Mouse (Mus musculus) stomach, embryonic 14.5 days (tissue): ENCODE measurements at regions not wholly inside any gene's neighbourhood (a gene's known extent, or its start where the extent isn't known, plus 50 kb on each side); places are given as distances from the start of the nearest gene placed in this dataset.

Source experiments
- ATAC-seq: fragments of 200-750 bp; cut with Nextera tagmentation; 2 replicates; pipeline ENCODE4 v1.8.0; 2017; ENCODE audit warnings: low read depth, moderate TSS enrichment; ENCODE audit not compliant: insufficient number of reproducible peaks, insufficient read depth, low FRiP score
- H3K27ac ChIP-seq: fragments of 300-500 bp; sonication (generic); 2 replicates; pipeline ENCODE4 v1.5.1; 2014; ENCODE audit warnings: mild to moderate bottlenecking, low read length, moderate library complexity, mixed read lengths
- H3K27me3 ChIP-seq: fragments of 300-500 bp; sonication (generic); 2 replicates; pipeline ENCODE4 v1.6.1; 2014; ENCODE audit warnings: low read length, control low read depth, mixed read lengths; ENCODE audit not compliant: control insufficient read depth, insufficient read depth
- H3K36me3 ChIP-seq: fragments of 300-500 bp; sonication (generic); 2 replicates; pipeline ENCODE4 v1.6.1; 2014; ENCODE audit warnings: mild to moderate bottlenecking, control low read depth, low read length, moderate library complexity, mixed read lengths; ENCODE audit not compliant: control insufficient read depth, insufficient read depth
- H3K4me1 ChIP-seq: fragments of 300-500 bp; sonication (generic); 2 replicates; pipeline ENCODE4 v1.6.1; 2014; ENCODE audit warnings: low read length, control low read depth, mixed read lengths; ENCODE audit not compliant: control insufficient read depth, insufficient read depth
- H3K4me2 ChIP-seq: fragments of 300-500 bp; sonication (generic); replicated peaks from 2 replicates; pipeline ENCODE4 v1.6.1; 2014; ENCODE audit warnings: low read depth, low read length, control low read depth
- H3K4me3 ChIP-seq: fragments of 300-500 bp; sonication (generic); 2 replicates; pipeline ENCODE4 v1.5.1; 2014; ENCODE audit warnings: low read depth, low read length, control low read depth
- H3K9ac ChIP-seq: fragments of 300-500 bp; sonication (generic); replicated peaks from 2 replicates; pipeline ENCODE4 v1.6.1; 2014; ENCODE audit warnings: low read depth, mild to moderate bottlenecking, control low read depth, low read length, moderate library complexity, mixed read lengths
- H3K9me3 ChIP-seq: fragments of 300-500 bp; sonication (generic); 2 replicates; pipeline ENCODE4 v1.6.1; 2016; ENCODE audit warnings: low read depth, low read length, control low read depth; ENCODE audit not compliant: control insufficient read depth
- WGBS: fragments of 180-500 bp; shearing (Covaris S2); extraction: QIAGEN DNeasy Blood & Tissue Kit; methylation state at CpG from one replicate; pipeline ENCODE4 v1.1.7; 2014; 5-methylcytosine and 5-hydroxymethylcytosine counted together

- no peaks in the 10 kb centered on the region for H3K4me1 ChIP-seq
- H3K27ac ChIP-seq, result no peak overlapping the region
- H3K9ac ChIP-seq, result no peak overlapping the region
- no peak overlapping the region for H3K4me3 ChIP-seq
- no peaks in the 10 kb centered on the region for H3K9me3 ChIP-seq
- no peaks in the 10 kb centered on the region for H3K36me3 ChIP-seq
- ATAC-seq, result no peak
- H3K27me3 ChIP-seq, result 0 out of 2 replicates have a peak, but pooled peaks cover 3% of the 10 kb centered on the region
- 43% methylated on average over 8 of the region's 8 CpGs for WGBS
- H3K4me2 ChIP-seq, result no peak overlapping the region
Observed at GRCm38 (mm10) chr4:125318293-125318692, 172.2 kb upstream of the Grik3 start.

DNA sequence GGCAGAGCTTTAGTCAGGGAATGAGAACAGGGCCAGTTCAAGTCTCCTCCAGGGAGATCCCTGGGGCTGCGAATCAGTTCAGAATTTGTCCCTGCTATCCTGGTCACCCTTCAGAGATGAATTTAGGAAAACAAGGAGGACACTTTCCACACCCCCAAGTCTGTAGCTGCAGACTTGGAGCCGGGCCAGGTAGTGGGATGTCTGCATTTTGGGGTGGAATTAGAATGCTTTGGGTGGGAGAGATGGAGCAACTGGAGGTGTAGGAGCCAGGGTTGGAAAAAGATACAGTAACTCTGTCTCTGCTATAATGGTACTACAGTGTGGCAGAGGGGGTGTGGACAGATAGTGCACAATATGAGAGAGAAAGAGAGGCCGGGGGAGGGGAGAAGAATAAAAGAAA is 173.6 kb upstream of the Grik3 start:
- H3K4me1 ChIP-seq, result no peaks in the 10 kb centered on the region
- no peak overlapping the region for H3K9ac ChIP-seq

DNA sequence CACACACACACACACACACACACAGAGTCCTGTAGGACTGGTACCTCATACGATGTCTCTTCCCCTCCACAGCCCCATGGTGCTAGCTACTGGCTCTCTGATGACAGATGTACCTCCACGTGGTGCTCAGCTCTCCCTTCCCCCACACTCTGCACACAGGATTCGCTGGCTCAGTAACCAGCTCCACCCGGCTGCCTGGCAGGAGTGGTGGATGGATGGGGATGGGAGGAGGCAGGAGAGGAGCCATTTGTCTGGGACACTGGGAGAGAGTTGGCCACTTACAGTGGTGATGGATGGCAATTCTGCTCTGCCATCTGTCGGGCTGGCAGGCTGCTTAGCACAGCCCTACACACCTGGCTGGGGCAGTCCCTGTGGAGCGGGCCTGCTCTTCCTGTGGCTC is 174.7 kb upstream of the Grik3 start:
- Histone ChIP-seq H3K27ac (no peak overlapping the region), H3K36me3 (no peaks in the 10 kb centered on the region), H3K4me2 (no peak overlapping the region), H3K4me1 (no peaks in the 10 kb centered on the region), H3K4me3 (no peak overlapping the region), H3K9me3 (no peaks in the 10 kb centered on the region), H3K27me3 (0 out of 2 replicates have a peak, but pooled peaks cover 3% of the 10 kb centered on the region), H3K9ac (no peak overlapping the region)
- 7% methylated on average over 6 of the region's 6 CpGs for WGBS
- no peak for ATAC-seq

More for the DNA sequence above, 173.6 kb upstream of the Grik3 start:
- Histone ChIP-seq H3K9me3 (no peaks in the 10 kb centered on the region), H3K4me2 (no peak overlapping the region), H3K27me3 (0 out of 2 replicates have a peak, but pooled peaks cover 3% of the 10 kb centered on the region), H3K36me3 (no peaks in the 10 kb centered on the region), H3K27ac (no peak overlapping the region), H3K4me3 (no peak overlapping the region)
- no peak for ATAC-seq
- 69% methylated on average over 3 of the region's 3 CpGs for WGBS

DNA sequence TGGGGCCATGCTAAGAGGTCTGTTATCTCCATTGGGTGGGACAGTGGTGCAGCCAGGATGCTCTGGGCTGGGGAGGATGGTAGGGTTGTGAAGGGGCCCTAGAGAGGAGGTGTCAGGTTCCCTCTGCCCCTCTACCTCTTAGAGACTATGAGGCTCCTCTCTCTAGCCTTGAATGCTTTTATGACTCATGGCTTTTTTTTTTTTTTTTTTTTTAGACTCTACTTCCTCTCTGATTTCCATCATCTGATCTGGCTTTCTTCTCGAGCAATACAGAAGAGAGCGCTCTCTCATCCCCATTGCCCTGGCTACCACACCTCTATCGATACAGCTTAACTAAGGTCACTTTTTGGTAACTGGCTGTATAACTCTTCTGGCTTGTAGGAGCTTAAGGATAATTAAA is 176.6 kb upstream of the Grik3 start:
- Histone ChIP-seq H3K9me3 (no peaks in the 10 kb centered on the region), H3K4me2 (no peak overlapping the region), H3K9ac (no peak overlapping the region), H3K4me3 (no peak overlapping the region), H3K27me3 (0 out of 2 replicates have a peak, but pooled peaks cover 3% of the 10 kb centered on the region), H3K36me3 (no peaks in the 10 kb centered on the region), H3K27ac (no peak overlapping the region), H3K4me1 (no peaks in the 10 kb centered on the region)
- ATAC-seq, result no peak
- WGBS, result 80% methylated on average over 3 of the region's 3 CpGs

GRCm38 (mm10) chr4:125313252-125313651 is 177.2 kb upstream of the Grik3 start:
- no peak for ATAC-seq
- H3K9me3 ChIP-seq, result no peaks in the 10 kb centered on the region
- no peak overlapping the region for H3K27ac ChIP-seq
- H3K4me1 ChIP-seq, result no peaks in the 10 kb centered on the region
- no peak overlapping the region for H3K9ac ChIP-seq
- 7% methylated on average over 11 of the region's 11 CpGs for WGBS
- H3K36me3 ChIP-seq, result no peaks in the 10 kb centered on the region
- H3K27me3 ChIP-seq, result 0 out of 2 replicates have a peak, but pooled peaks cover 3% of the 10 kb centered on the region
- H3K4me2 ChIP-seq, result no peak overlapping the region
- no peak overlapping the region for H3K4me3 ChIP-seq

DNA sequence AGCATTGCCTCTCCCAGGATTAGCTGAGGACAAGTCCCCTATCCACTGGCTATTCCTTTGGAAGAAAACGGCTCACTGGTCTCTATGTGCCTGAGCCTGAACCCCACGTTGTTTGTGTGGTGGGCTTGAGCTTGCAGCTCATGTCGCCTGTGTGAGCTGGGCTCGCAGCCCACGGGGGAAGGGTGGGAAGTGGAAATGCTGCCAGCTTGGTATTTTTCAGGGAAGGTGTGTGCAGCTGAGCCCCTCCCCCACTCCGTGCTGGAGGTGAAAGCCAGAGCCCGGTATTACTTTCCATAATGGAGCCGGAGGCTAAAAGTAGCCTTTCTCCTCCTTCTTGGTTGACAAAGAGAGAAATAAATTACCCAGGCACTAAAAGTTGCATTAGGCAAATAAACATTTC is 180.5 kb upstream of the Zc3h12a start:
- H3K4me3 ChIP-seq, result no peak overlapping the region
- no peaks in the 10 kb centered on the region for H3K36me3 ChIP-seq
- WGBS, result 23% methylated on average over 8 of the region's 8 CpGs
- H3K4me2 ChIP-seq, result no peak overlapping the region
- no peak overlapping the region for H3K27ac ChIP-seq
- ATAC-seq, result no peak
- no peaks in the 10 kb centered on the region for H3K9me3 ChIP-seq
- H3K9ac ChIP-seq, result no peak overlapping the region
- no peaks in the 10 kb centered on the region for H3K27me3 ChIP-seq
- H3K4me1 ChIP-seq, result no peaks in the 10 kb centered on the region

- Histone ChIP-seq H3K4me2 (no peak overlapping the region), H3K27ac (no peak overlapping the region), H3K4me1 (no peaks in the 10 kb centered on the region), H3K9ac (no peak overlapping the region), H3K27me3 (no peaks in the 10 kb centered on the region), H3K36me3 (no peaks in the 10 kb centered on the region), H3K4me3 (no peak overlapping the region), H3K9me3 (no peaks in the 10 kb centered on the region)
- ATAC-seq, result no peak
- WGBS, result 74% methylated on average over 6 of the region's 6 CpGs
Observed at GRCm38 (mm10) chr4:125305766-125306165, 178.1 kb upstream of the Zc3h12a start.

DNA sequence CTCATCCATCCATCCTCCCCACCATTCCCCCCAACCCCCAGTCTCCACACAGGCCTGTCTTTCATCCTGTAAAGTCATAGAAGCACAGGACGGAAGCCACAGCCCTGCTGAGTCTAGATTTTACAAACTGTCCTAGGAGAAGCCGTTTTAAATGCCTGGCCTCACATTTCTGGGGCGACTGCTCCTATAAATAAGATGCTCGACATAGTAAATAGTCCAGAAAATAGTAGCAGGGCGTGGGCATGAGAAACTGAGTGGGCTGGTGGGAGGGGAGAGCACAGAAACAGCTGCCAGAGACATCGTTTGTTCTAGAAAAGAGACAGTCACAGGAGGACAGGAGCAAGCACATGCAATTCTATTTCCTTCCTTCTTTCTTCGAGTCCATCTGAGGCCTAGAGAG is 175.0 kb upstream of the Zc3h12a start:
- no peak overlapping the region for H3K4me2 ChIP-seq
- H3K4me3 ChIP-seq, result no peak overlapping the region
- 60% methylated on average over 7 of the region's 7 CpGs for WGBS
- no peaks in the 10 kb centered on the region for H3K9me3 ChIP-seq
- no peak for ATAC-seq
- H3K27me3 ChIP-seq, result no peaks in the 10 kb centered on the region
- H3K9ac ChIP-seq, result no peak overlapping the region
- H3K4me1 ChIP-seq, result no peaks in the 10 kb centered on the region
- no peak overlapping the region for H3K27ac ChIP-seq
- H3K36me3 ChIP-seq, result no peaks in the 10 kb centered on the region
